Mouse (Mus musculus) bone marrow macrophage, adult 2 months (primary cell): ENCODE results near the gene Egfl8.

Source experiments
- CTCF ChIP-seq: IDR thresholded peaks from 2 replicates; pipeline ENCODE4 v1.5.1; 2012; ENCODE audit warnings: low read depth, mild to moderate bottlenecking, low read length, moderate library complexity
- POLR2A ChIP-seq: IDR thresholded peaks from 2 replicates; pipeline ENCODE4 v1.6.1; 2012; ENCODE audit warnings: mild to moderate bottlenecking, low read depth, low read length, borderline replicate concordance

DNA sequence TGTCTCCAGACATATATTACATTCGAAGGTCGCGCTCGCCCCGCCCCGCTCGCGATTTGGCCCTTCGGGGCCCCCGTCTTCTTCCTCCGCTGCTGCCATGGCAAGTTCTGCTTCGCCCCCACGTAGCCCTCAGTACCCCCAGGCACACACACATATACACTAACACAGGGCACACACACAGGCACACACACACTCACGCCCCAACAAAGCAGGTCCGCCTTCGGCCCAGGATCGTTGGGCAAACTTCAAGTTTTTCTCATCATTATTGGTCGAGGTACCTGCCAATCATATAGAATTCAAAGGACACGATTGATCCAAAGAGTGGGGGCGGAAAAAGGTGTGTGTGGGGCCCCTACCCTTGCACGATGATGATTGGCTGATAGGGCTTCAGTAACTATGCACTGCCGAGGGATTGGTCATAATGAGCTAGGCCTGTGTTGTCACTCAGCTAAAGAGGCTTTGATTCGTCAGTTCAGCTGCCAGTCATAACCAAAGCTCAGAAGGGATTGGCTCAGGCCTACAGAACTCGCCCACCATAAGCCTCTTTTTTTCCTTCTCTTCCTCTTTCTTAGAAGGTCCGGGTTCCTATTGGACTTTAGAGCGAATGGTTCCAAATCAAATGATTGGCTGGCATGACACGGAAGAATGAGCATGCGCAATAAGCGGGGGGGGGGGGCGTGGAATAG, 12.3 kb downstream of the Egfl8 start, which contains the start of gene Rnf5:
- no peak for TF ChIP-seq CTCF
- no peak for TF ChIP-seq POLR2A
